Mouse (Mus musculus): Measurements from ENCODE around the gene Rasgrf1. TPM values are rescaled to one million over a fixed set of nuclear protein-coding genes. Genes with fewer than 3 reads are reported as not detected.
"Not testable (repeated sequence)": the region's sequence is repeated elsewhere in the genome, so short reads cannot be mapped to it uniquely, and the experiment has no call there.

Rasgrf1 gene
- polyA plus RNA-seq, 1 experiment from 2014 or later, result 1.3 TPM

- peak overlapping the region; percentile 41 for H3K4me3 ChIP-seq
- peaks cover 16% of the 10 kb centered on the region for H3K27me3 ChIP-seq
- H3K9ac ChIP-seq, result peak overlapping the region; percentile 65
- peaks cover 11% of the 10 kb centered on the region for H3K4me1 ChIP-seq (replicated peaks)
- H3K36me3 ChIP-seq, result no peaks in the 10 kb centered on the region
- H3K9me3 ChIP-seq, result no peaks in the 10 kb centered on the region
- peak; percentile 75; the same call in 1 of the 2 replicates for ATAC-seq (ENCODE audit: low read depth)
- under 1% methylated on average over 37 of the region's 37 CpGs for WGBS
- no peak overlapping the region for H3K27ac ChIP-seq (replicated peaks)
- peak overlapping the region; percentile 69 for H3K4me2 ChIP-seq
Measured at GRCm38 (mm10) chr9:90054371-90055145, 144.8 kb downstream of the Rasgrf1 start.

- Histone ChIP-seq H3K36me3 (no peaks in the 10 kb centered on the region), H3K27me3 (peaks cover 16% of the 10 kb centered on the region), H3K27ac (replicated peaks) (no peak overlapping the region), H3K9ac (no peak overlapping the region), H3K4me2 (peak overlapping the region; percentile 69; the same call in 1 of the 2 replicates), H3K9me3 (no peaks in the 10 kb centered on the region), H3K4me1 (replicated peaks) (peaks cover 11% of the 10 kb centered on the region), H3K4me3 (no peak overlapping the region)
- 63% methylated on average over 5 of the region's 5 CpGs for WGBS
- ATAC-seq (ENCODE audit: low read depth), result no peak
Measured at GRCm38 (mm10) chr9:90055409-90055808, 145.7 kb downstream of the Rasgrf1 start.

GRCm38 (mm10) chr9:90055911-90056310 is 146.2 kb downstream of the Rasgrf1 start:
- no peak for ATAC-seq (ENCODE audit: low read depth)
- Histone ChIP-seq H3K9ac (no peak overlapping the region), H3K4me2 (no peak overlapping the region), H3K4me1 (replicated peaks) (peaks cover 11% of the 10 kb centered on the region), H3K4me3 (no peak overlapping the region), H3K9me3 (no peaks in the 10 kb centered on the region), H3K36me3 (no peaks in the 10 kb centered on the region), H3K27me3 (peaks cover 16% of the 10 kb centered on the region), H3K27ac (replicated peaks) (no peak overlapping the region)
- 65% methylated on average over 3 of the region's 3 CpGs for WGBS

GRCm38 (mm10) chr9:90056716-90057115 is 147.0 kb downstream of the Rasgrf1 start:
- peaks cover 16% of the 10 kb centered on the region for H3K27me3 ChIP-seq
- H3K4me2 ChIP-seq, result no peak overlapping the region
- H3K9me3 ChIP-seq, result no peaks in the 10 kb centered on the region
- no peaks in the 10 kb centered on the region for H3K36me3 ChIP-seq
- H3K4me1 ChIP-seq (replicated peaks), result peaks cover 11% of the 10 kb centered on the region
- H3K27ac ChIP-seq (replicated peaks), result no peak overlapping the region
- H3K9ac ChIP-seq, result no peak overlapping the region
- 87% methylated on average over 2 of the region's 2 CpGs for WGBS
- no peak for ATAC-seq (ENCODE audit: low read depth)
- H3K4me3 ChIP-seq, result no peak overlapping the region

- no peak for ATAC-seq (ENCODE audit: low read depth)
- WGBS, result 86% methylated on average over 9 of the region's 9 CpGs
- Histone ChIP-seq H3K4me2 (no peak overlapping the region), H3K27ac (replicated peaks) (no peak overlapping the region), H3K36me3 (no peaks in the 10 kb centered on the region), H3K4me3 (no peak overlapping the region), H3K9me3 (no peaks in the 10 kb centered on the region), H3K9ac (no peak overlapping the region), H3K4me1 (replicated peaks) (peaks cover 2% of the 10 kb centered on the region), H3K27me3 (0 out of 2 replicates have a peak, but pooled peaks cover 4% of the 10 kb centered on the region)
Measured at GRCm38 (mm10) chr9:90059828-90060573, 150.3 kb downstream of the Rasgrf1 start.

GRCm38 (mm10) chr9:90060574-90060875 is 150.8 kb downstream of the Rasgrf1 start:
- whole genome bisulfite sequencing, result 78% methylated on average over 2 of the region's 2 CpGs
- Histone ChIP-seq H3K27me3 (0 out of 2 replicates have a peak, but pooled peaks cover 4% of the 10 kb centered on the region), H3K4me3 (no peak overlapping the region), H3K9ac (no peak overlapping the region), H3K36me3 (no peaks in the 10 kb centered on the region), H3K4me1 (replicated peaks) (no peaks in the 10 kb centered on the region), H3K9me3 (no peaks in the 10 kb centered on the region), H3K27ac (replicated peaks) (no peak overlapping the region), H3K4me2 (no peak overlapping the region)
- no peak for ATAC-seq (ENCODE audit: low read depth)

GRCm38 (mm10) chr9:90060932-90061331 is 151.2 kb downstream of the Rasgrf1 start:
- ATAC-seq (ENCODE audit: low read depth), result not testable (repeated sequence)

GRCm38 (mm10) chr9:90067341-90067740 is 157.6 kb downstream of the Rasgrf1 start:
- Histone ChIP-seq H3K9me3 (no peaks in the 10 kb centered on the region), H3K4me3 (no peak overlapping the region), H3K4me1 (replicated peaks) (no peaks in the 10 kb centered on the region), H3K4me2 (no peak overlapping the region), H3K27ac (replicated peaks) (no peak overlapping the region), H3K36me3 (no peaks in the 10 kb centered on the region), H3K27me3 (no peaks in the 10 kb centered on the region), H3K9ac (no peak overlapping the region)
- ATAC-seq (ENCODE audit: low read depth), result no peak
- WGBS, result 91% methylated on average over 2 of the region's 2 CpGs

More at GRCm38 (mm10) chr9:90060932-90061331, 151.2 kb downstream of the Rasgrf1 start:
- not testable (repeated sequence) for H3K27ac ChIP-seq (replicated peaks); H3K4me1 ChIP-seq (replicated peaks); H3K9ac ChIP-seq; H3K4me3 ChIP-seq; H3K36me3 ChIP-seq; H3K9me3 ChIP-seq; H3K27me3 ChIP-seq; H3K4me2 ChIP-seq
- 88% methylated on average over 5 of the region's 5 CpGs for whole genome bisulfite sequencing

- Histone ChIP-seq H3K4me2 (no peak overlapping the region), H3K4me1 (replicated peaks) (no peaks in the 10 kb centered on the region), H3K9ac (no peak overlapping the region), H3K4me3 (no peak overlapping the region), H3K9me3 (no peaks in the 10 kb centered on the region), H3K36me3 (no peaks in the 10 kb centered on the region), H3K27me3 (no peaks in the 10 kb centered on the region), H3K27ac (replicated peaks) (no peak overlapping the region)
- ATAC-seq (ENCODE audit: low read depth), result no peak
- WGBS, result 90% methylated on average over 6 of the region's 6 CpGs
Measured at GRCm38 (mm10) chr9:90068786-90069185, 159.1 kb downstream of the Rasgrf1 start.

GRCm38 (mm10) chr9:90069485-90069884 is 159.8 kb downstream of the Rasgrf1 start:
- H3K9me3 ChIP-seq, result no peaks in the 10 kb centered on the region
- H3K4me3 ChIP-seq, result no peak overlapping the region
- 77% methylated on average over 7 of the region's 7 CpGs for WGBS
- H3K4me1 ChIP-seq (replicated peaks), result no peaks in the 10 kb centered on the region
- no peak overlapping the region for H3K27ac ChIP-seq (replicated peaks)
- no peak for ATAC-seq (ENCODE audit: low read depth)
- H3K36me3 ChIP-seq, result no peaks in the 10 kb centered on the region
- no peak overlapping the region for H3K4me2 ChIP-seq
- no peaks in the 10 kb centered on the region for H3K27me3 ChIP-seq
- H3K9ac ChIP-seq, result no peak overlapping the region

- Histone ChIP-seq H3K9me3 (no peaks in the 10 kb centered on the region), H3K4me1 (replicated peaks) (no peaks in the 10 kb centered on the region), H3K4me2 (no peak overlapping the region), H3K4me3 (no peak overlapping the region), H3K27me3 (no peaks in the 10 kb centered on the region), H3K36me3 (no peaks in the 10 kb centered on the region), H3K9ac (no peak overlapping the region), H3K27ac (replicated peaks) (no peak overlapping the region)
- WGBS, result 81% methylated on average over 7 of the region's 7 CpGs
- ATAC-seq (ENCODE audit: low read depth), result no peak
Measured at GRCm38 (mm10) chr9:90070174-90070573, 160.5 kb downstream of the Rasgrf1 start.

- H3K36me3 ChIP-seq, result no peaks in the 10 kb centered on the region
- WGBS, result 91% methylated on average over 4 of the region's 4 CpGs
- H3K27me3 ChIP-seq, result no peaks in the 10 kb centered on the region
- no peaks in the 10 kb centered on the region for H3K9me3 ChIP-seq
- H3K9ac ChIP-seq, result no peak overlapping the region
- H3K4me1 ChIP-seq (replicated peaks), result no peaks in the 10 kb centered on the region
- no peak for ATAC-seq (ENCODE audit: low read depth)
- no peak overlapping the region for H3K27ac ChIP-seq (replicated peaks)
- no peak overlapping the region for H3K4me3 ChIP-seq
- no peak overlapping the region for H3K4me2 ChIP-seq
Measured at GRCm38 (mm10) chr9:90075336-90075735, 165.6 kb downstream of the Rasgrf1 start.

All from neural tube, embryonic 13.5 days (tissue).